Mouse (Mus musculus): ENCODE data around the gene Pfdn5.

GRCm38 (mm10) chr15:102335254-102335653 is 9.3 kb downstream of the Pfdn5 start:
- TF ChIP-seq CTCF (IDR thresholded peaks at IDR 0.05; ENCODE audit: extremely low read depth, insufficient read length, insufficient replicate concordance, low read depth, low read length) (no peak), POLR2A (IDR thresholded peaks at IDR 0.05; ENCODE audit: low read depth, low read length) (no peak)
